Mouse (Mus musculus): ENCODE data around the gene Pdzrn3. TPM values are rescaled to one million over a fixed set of nuclear protein-coding genes. Genes with fewer than 3 reads are reported as not detected.
A peak's percentile ranks its signal among the peaks of the same experiment; 100 is the strongest.

Gene Pdzrn3
- polyA plus RNA-seq, 1 experiment from 2014 or later, result 16.5 TPM

GRCm38 (mm10) chr6:101214734-101215435 is 162.8 kb downstream of the Pdzrn3 start:
- 66% methylated on average over 8 of the region's 8 CpGs for WGBS
- Histone ChIP-seq H3K4me3 (ENCODE audit: low read depth, low read length) (no peak overlapping the region), H3K27me3 (replicated peaks; ENCODE audit: control insufficient read depth, insufficient read depth, low read length) (no peaks in the 10 kb centered on the region), H3K9ac (ENCODE audit: low read length) (no peak overlapping the region), H3K27ac (ENCODE audit: low read depth, low read length) (peak overlapping the region; percentile 61), H3K36me3 (ENCODE audit: control insufficient read depth, insufficient read depth, low read length) (no peaks in the 10 kb centered on the region), H3K4me2 (ENCODE audit: low read length) (peak overlapping the region; percentile 16; the same call in 1 of the 2 replicates), H3K4me1 (ENCODE audit: control insufficient read depth, insufficient read depth, low read length) (peaks cover 17% of the 10 kb centered on the region), H3K9me3 (replicated peaks; ENCODE audit: control insufficient read depth, low read length) (no peaks in the 10 kb centered on the region)
- no peak for DNase-seq (ENCODE audit: low spot score)
- ATAC-seq, result no peak; the same call in 1 of the 2 replicates

GRCm38 (mm10) chr6:101213066-101213465 is 164.6 kb downstream of the Pdzrn3 start:
- H3K4me2 ChIP-seq (ENCODE audit: low read length), result no peak overlapping the region
- WGBS, result 42% methylated on average over 5 of the region's 5 CpGs
- H3K27ac ChIP-seq (ENCODE audit: low read depth, low read length), result no peak overlapping the region
- peaks cover 17% of the 10 kb centered on the region for H3K4me1 ChIP-seq (ENCODE audit: control insufficient read depth, insufficient read depth, low read length)
- no peaks in the 10 kb centered on the region for H3K9me3 ChIP-seq (replicated peaks; ENCODE audit: control insufficient read depth, low read length)
- ATAC-seq, result no peak
- H3K9ac ChIP-seq (ENCODE audit: low read length), result no peak overlapping the region
- H3K4me3 ChIP-seq (ENCODE audit: low read depth, low read length), result no peak overlapping the region
- DNase-seq (ENCODE audit: low spot score), result no peak
- no peaks in the 10 kb centered on the region for H3K27me3 ChIP-seq (replicated peaks; ENCODE audit: control insufficient read depth, insufficient read depth, low read length)
- H3K36me3 ChIP-seq (ENCODE audit: control insufficient read depth, insufficient read depth, low read length), result no peaks in the 10 kb centered on the region

GRCm38 (mm10) chr6:101212086-101212485 is 165.6 kb downstream of the Pdzrn3 start:
- Histone ChIP-seq H3K36me3 (ENCODE audit: control insufficient read depth, insufficient read depth, low read length) (no peaks in the 10 kb centered on the region), H3K4me1 (ENCODE audit: control insufficient read depth, insufficient read depth, low read length) (peaks cover 17% of the 10 kb centered on the region), H3K4me2 (ENCODE audit: low read length) (no peak overlapping the region), H3K9ac (ENCODE audit: low read length) (no peak overlapping the region), H3K27ac (ENCODE audit: low read depth, low read length) (peak overlapping the region; percentile 16), H3K9me3 (replicated peaks; ENCODE audit: control insufficient read depth, low read length) (no peaks in the 10 kb centered on the region), H3K4me3 (ENCODE audit: low read depth, low read length) (no peak overlapping the region), H3K27me3 (replicated peaks; ENCODE audit: control insufficient read depth, insufficient read depth, low read length) (no peaks in the 10 kb centered on the region)
- DNase-seq (ENCODE audit: low spot score) (no peak), ATAC-seq (no peak)
- WGBS, result 76% methylated on average over 6 of the region's 6 CpGs

- DNase-seq (ENCODE audit: low spot score) (peak; percentile 86), ATAC-seq (peak; percentile 76)
- Histone ChIP-seq H3K9ac (ENCODE audit: low read length) (no peak overlapping the region), H3K4me1 (ENCODE audit: control insufficient read depth, insufficient read depth, low read length) (peaks cover 17% of the 10 kb centered on the region), H3K27ac (ENCODE audit: low read depth, low read length) (peak overlapping the region; percentile 16), H3K36me3 (ENCODE audit: control insufficient read depth, insufficient read depth, low read length) (no peaks in the 10 kb centered on the region), H3K9me3 (replicated peaks; ENCODE audit: control insufficient read depth, low read length) (no peaks in the 10 kb centered on the region), H3K4me2 (ENCODE audit: low read length) (no peak overlapping the region), H3K27me3 (replicated peaks; ENCODE audit: control insufficient read depth, insufficient read depth, low read length) (no peaks in the 10 kb centered on the region), H3K4me3 (ENCODE audit: low read depth, low read length) (no peak overlapping the region)
- 51% methylated on average over 8 of the region's 8 CpGs for WGBS
Measured at GRCm38 (mm10) chr6:101211361-101211841, 166.3 kb downstream of the Pdzrn3 start.

GRCm38 (mm10) chr6:101198943-101199298 is 178.8 kb downstream of the Pdzrn3 start:
- peak; percentile 86 for DNase-seq (ENCODE audit: low spot score)
- ATAC-seq, result peak; percentile 85
- WGBS, result 3% methylated on average over 8 of the region's 8 CpGs
- Histone ChIP-seq H3K9ac (ENCODE audit: low read length) (peak overlapping the region; percentile 54), H3K27me3 (replicated peaks; ENCODE audit: control insufficient read depth, insufficient read depth, low read length) (no peaks in the 10 kb centered on the region), H3K27ac (ENCODE audit: low read depth, low read length) (peak overlapping the region; percentile 46; the same call in 1 of the 2 replicates), H3K36me3 (ENCODE audit: control insufficient read depth, insufficient read depth, low read length) (no peaks in the 10 kb centered on the region), H3K4me1 (ENCODE audit: control insufficient read depth, insufficient read depth, low read length) (peaks cover 16% of the 10 kb centered on the region), H3K4me3 (ENCODE audit: low read depth, low read length) (peak overlapping the region; percentile 31), H3K9me3 (replicated peaks; ENCODE audit: control insufficient read depth, low read length) (no peaks in the 10 kb centered on the region), H3K4me2 (ENCODE audit: low read length) (peak overlapping the region; percentile 79)

- Histone ChIP-seq H3K4me3 (ENCODE audit: low read depth, low read length) (peak overlapping the region; percentile 31), H3K27ac (ENCODE audit: low read depth, low read length) (peak overlapping the region; percentile 46; the same call in 1 of the 2 replicates), H3K4me2 (ENCODE audit: low read length) (peak overlapping the region; percentile 79), H3K4me1 (ENCODE audit: control insufficient read depth, insufficient read depth, low read length) (peaks cover 16% of the 10 kb centered on the region), H3K27me3 (replicated peaks; ENCODE audit: control insufficient read depth, insufficient read depth, low read length) (no peaks in the 10 kb centered on the region), H3K36me3 (ENCODE audit: control insufficient read depth, insufficient read depth, low read length) (no peaks in the 10 kb centered on the region), H3K9ac (ENCODE audit: low read length) (peak overlapping the region; percentile 54), H3K9me3 (replicated peaks; ENCODE audit: control insufficient read depth, low read length) (no peaks in the 10 kb centered on the region)
- ATAC-seq, result peak; percentile 45
- DNase-seq (ENCODE audit: low spot score), result peak; percentile 45
- 3% methylated on average over 24 of the region's 24 CpGs for WGBS
Measured at GRCm38 (mm10) chr6:101198284-101198942, 179.3 kb downstream of the Pdzrn3 start.

GRCm38 (mm10) chr6:101197642-101198041 is 180.1 kb downstream of the Pdzrn3 start:
- 15% methylated on average over 5 of the region's 5 CpGs for WGBS
- no peak overlapping the region for H3K9ac ChIP-seq (ENCODE audit: low read length)
- H3K27ac ChIP-seq (ENCODE audit: low read depth, low read length), result no peak overlapping the region

GRCm38 (mm10) chr6:101195891-101196290 is 181.8 kb downstream of the Pdzrn3 start:
- DNase-seq (ENCODE audit: low spot score), result no peak
- no peak overlapping the region for H3K4me2 ChIP-seq (ENCODE audit: low read length)
- H3K27ac ChIP-seq (ENCODE audit: low read depth, low read length), result no peak overlapping the region
- no peak overlapping the region for H3K9ac ChIP-seq (ENCODE audit: low read length)
- peaks cover 16% of the 10 kb centered on the region for H3K4me1 ChIP-seq (ENCODE audit: control insufficient read depth, insufficient read depth, low read length)
- H3K27me3 ChIP-seq (replicated peaks; ENCODE audit: control insufficient read depth, insufficient read depth, low read length), result no peaks in the 10 kb centered on the region
- no peaks in the 10 kb centered on the region for H3K36me3 ChIP-seq (ENCODE audit: control insufficient read depth, insufficient read depth, low read length)
- no peak overlapping the region for H3K4me3 ChIP-seq (ENCODE audit: low read depth, low read length)
- ATAC-seq, result no peak
- WGBS, result 68% methylated on average over 5 of the region's 5 CpGs
- no peaks in the 10 kb centered on the region for H3K9me3 ChIP-seq (replicated peaks; ENCODE audit: control insufficient read depth, low read length)

More at GRCm38 (mm10) chr6:101197642-101198041, 180.1 kb downstream of the Pdzrn3 start:
- Histone ChIP-seq H3K36me3 (ENCODE audit: control insufficient read depth, insufficient read depth, low read length) (no peaks in the 10 kb centered on the region), H3K4me3 (ENCODE audit: low read depth, low read length) (peak overlapping the region; percentile 31), H3K27me3 (replicated peaks; ENCODE audit: control insufficient read depth, insufficient read depth, low read length) (no peaks in the 10 kb centered on the region), H3K4me1 (ENCODE audit: control insufficient read depth, insufficient read depth, low read length) (peaks cover 16% of the 10 kb centered on the region), H3K4me2 (ENCODE audit: low read length) (peak overlapping the region; percentile 79), H3K9me3 (replicated peaks; ENCODE audit: control insufficient read depth, low read length) (no peaks in the 10 kb centered on the region)
- peak; percentile 88 for DNase-seq (ENCODE audit: low spot score)
- ATAC-seq, result no peak
